Mouse (Mus musculus) forebrain, embryonic 10.5 days (tissue): Measurements from ENCODE around the gene Coq8b. TPM values are rescaled to one million over a fixed set of nuclear protein-coding genes. Genes with fewer than 3 reads are reported as not detected.

Source experiments
- DNase-seq: peaks from one replicate; pipeline ENCODE4 v3.0.0-alpha.2; 2017; ENCODE audit warnings: low spot score; ENCODE audit errors: extremely low spot score
- H3K27ac ChIP-seq: fragments of 300-500 bp; sonication (generic); 2 replicates; pipeline ENCODE4 v1.5.1; 2016; ENCODE audit warnings: mild to moderate bottlenecking
- H3K27me3 ChIP-seq: fragments of 300-500 bp; sonication (generic); 2 replicates; pipeline ENCODE4 v1.6.1; 2016; ENCODE audit warnings: mild to moderate bottlenecking; ENCODE audit not compliant: poor library complexity, severe bottlenecking
- H3K36me3 ChIP-seq: fragments of 300-500 bp; sonication (generic); replicated peaks from 2 replicates; pipeline ENCODE4 v1.6.1; 2016; ENCODE audit warnings: mild to moderate bottlenecking, moderate library complexity
- H3K4me1 ChIP-seq: fragments of 300-500 bp; sonication (generic); 2 replicates; pipeline ENCODE4 v1.6.1; 2016
- H3K4me3 ChIP-seq: fragments of 300-500 bp; sonication (generic); 2 replicates; pipeline ENCODE4 v1.5.1; 2016; ENCODE audit warnings: mild to moderate bottlenecking, moderate library complexity
- H3K9me3 ChIP-seq: fragments of 300-500 bp; sonication (generic); 2 replicates; pipeline ENCODE4 v1.6.1; 2016; ENCODE audit warnings: mild to moderate bottlenecking, moderate library complexity
- WGBS: fragments of 180-500 bp; shearing (Covaris S2); methylation state at CpG from one replicate; pipeline ENCODE4 v1.1.7; 2016; 5-methylcytosine and 5-hydroxymethylcytosine counted together
- polyA plus RNA-seq: library from polyadenylated mRNA; unstranded; fragments of >200 nt; fragmentation: Nextera tagmentation; extraction: Ambion mirVana; gene quantifications from 2 replicates; pipeline ENCODE4 v1.2.1, GENCODE M21; 2016

The Coq8b gene
- polyA plus RNA-seq, 1 experiment from 2014 or later: 24.1 TPM

- 1% methylated on average over 28 of the region's 28 CpGs for WGBS
- Histone ChIP-seq H3K9me3 (no peaks in the 10 kb centered on the region), H3K27me3 (peaks cover 24% of the 10 kb centered on the region), H3K4me1 (peaks cover 17% of the 10 kb centered on the region), H3K27ac (peak overlapping the region; percentile 65), H3K36me3 (peaks cover 23% of the 10 kb centered on the region), H3K4me3 (peak overlapping the region; percentile 33)
- DNase-seq: peak; percentile 53
Observed at GRCm38 (mm10) chr7:27284865-27285697, 52.3 kb downstream of the Coq8b start.

GRCm38 (mm10) chr7:27285698-27286066, 52.9 kb downstream of the Coq8b start:
- 4% methylated on average over 8 of the region's 8 CpGs for WGBS
- Histone ChIP-seq H3K4me3 (peak overlapping the region; percentile 33), H3K9me3 (no peaks in the 10 kb centered on the region; the same call in 1 of the 2 replicates), H3K27ac (peak overlapping the region; percentile 65), H3K36me3 (peaks cover 18% of the 10 kb centered on the region), H3K27me3 (peaks cover 24% of the 10 kb centered on the region), H3K4me1 (peaks cover 17% of the 10 kb centered on the region)
- peak; percentile 72 for DNase-seq

- WGBS: 90% methylated on average over 7 of the region's 7 CpGs
- peaks cover 24% of the 10 kb centered on the region for H3K27me3 ChIP-seq
- DNase-seq: no peak
- peaks cover 4% of the 10 kb centered on the region; the same call in 1 of the 2 replicates for H3K9me3 ChIP-seq
- no peak overlapping the region for H3K4me3 ChIP-seq
- H3K4me1 ChIP-seq: peaks cover 13% of the 10 kb centered on the region
- H3K36me3 ChIP-seq: no peaks in the 10 kb centered on the region
- H3K27ac ChIP-seq: no peak overlapping the region
Observed at GRCm38 (mm10) chr7:27288732-27289131, 55.9 kb downstream of the Coq8b start.

DNA sequence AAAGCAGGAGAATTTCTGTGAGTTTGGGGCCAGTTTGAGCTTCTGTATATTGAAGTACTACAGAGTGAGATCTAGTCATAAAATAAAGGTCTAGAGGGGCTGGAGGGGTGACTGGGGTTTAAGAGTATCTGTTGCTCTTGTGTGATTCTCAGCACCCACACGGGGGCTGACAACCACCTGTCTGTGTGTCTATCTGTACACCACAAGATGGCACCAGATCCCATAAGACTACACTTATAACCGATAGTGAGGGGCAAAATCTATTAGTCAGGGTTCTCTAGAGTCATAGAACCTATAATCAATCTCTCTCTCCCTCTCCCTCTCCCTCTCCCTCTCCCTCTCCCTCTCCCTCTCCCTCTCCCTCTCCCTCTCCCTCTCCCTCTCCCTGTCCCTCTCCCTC, 57.7 kb downstream of the Coq8b start:
- Histone ChIP-seq H3K4me3 (no peak overlapping the region), H3K36me3 (no peaks in the 10 kb centered on the region), H3K9me3 (peaks cover 4% of the 10 kb centered on the region; the same call in 1 of the 2 replicates), H3K4me1 (peaks cover under 1% of the 10 kb centered on the region), H3K27ac (no peak overlapping the region), H3K27me3 (peaks cover 9% of the 10 kb centered on the region; the same call in 1 of the 2 replicates)
- DNase-seq: no peak
- WGBS: 77% methylated on average over 2 of the region's 2 CpGs

DNA sequence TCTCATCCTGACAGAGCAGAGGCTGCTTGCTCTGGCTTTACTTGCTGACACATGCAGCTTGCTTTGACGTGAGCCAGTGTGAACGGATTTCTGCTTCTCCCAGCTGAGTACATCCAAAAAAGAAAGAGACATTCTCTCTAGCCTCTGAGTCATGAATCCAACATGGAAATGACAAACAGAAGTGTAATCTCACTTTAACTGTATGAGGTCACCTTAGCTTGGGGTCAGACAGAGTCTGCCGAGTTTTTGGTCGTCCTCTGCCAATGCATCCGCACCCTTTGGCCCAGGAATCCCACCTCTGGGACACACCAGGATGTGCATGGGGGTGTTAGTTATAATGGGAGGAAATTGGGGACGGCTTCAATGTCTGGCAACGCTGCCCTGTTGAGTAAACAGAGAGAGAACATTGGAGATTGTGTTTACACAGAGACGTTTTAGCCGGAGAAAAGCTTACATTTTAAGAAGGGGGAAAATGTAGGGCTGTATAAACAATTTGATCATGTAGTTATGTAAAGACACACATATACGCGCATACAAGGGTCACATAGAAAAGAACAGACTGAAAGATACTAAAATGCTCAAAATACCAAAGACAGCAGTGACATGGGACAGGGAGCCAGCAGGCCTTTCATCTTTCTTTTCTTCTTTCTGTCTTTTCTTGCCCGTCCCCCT, 59.1 kb downstream of the Coq8b start:
- H3K4me1 ChIP-seq: no peaks in the 10 kb centered on the region

GRCm38 (mm10) chr7:27295956-27296355, 63.1 kb downstream of the Coq8b start:
- Histone ChIP-seq H3K36me3 (no peaks in the 10 kb centered on the region), H3K9me3 (peaks cover 8% of the 10 kb centered on the region; the same call in 1 of the 2 replicates), H3K27me3 (no peaks in the 10 kb centered on the region), H3K4me3 (no peak overlapping the region), H3K4me1 (no peaks in the 10 kb centered on the region), H3K27ac (no peak overlapping the region)
- no peak for DNase-seq
- 85% methylated on average over 4 of the region's 4 CpGs for WGBS

More for the DNA sequence above, 59.1 kb downstream of the Coq8b start:
- no peak for DNase-seq
- WGBS: 74% methylated on average over 12 of the region's 12 CpGs
- H3K27ac ChIP-seq: no peak overlapping the region
- 0 out of 2 replicates have a peak, but pooled peaks cover under 1% of the 10 kb centered on the region for H3K27me3 ChIP-seq
- no peaks in the 10 kb centered on the region for H3K36me3 ChIP-seq
- no peak overlapping the region for H3K4me3 ChIP-seq
- H3K9me3 ChIP-seq: peaks cover 5% of the 10 kb centered on the region; the same call in 1 of the 2 replicates

DNA sequence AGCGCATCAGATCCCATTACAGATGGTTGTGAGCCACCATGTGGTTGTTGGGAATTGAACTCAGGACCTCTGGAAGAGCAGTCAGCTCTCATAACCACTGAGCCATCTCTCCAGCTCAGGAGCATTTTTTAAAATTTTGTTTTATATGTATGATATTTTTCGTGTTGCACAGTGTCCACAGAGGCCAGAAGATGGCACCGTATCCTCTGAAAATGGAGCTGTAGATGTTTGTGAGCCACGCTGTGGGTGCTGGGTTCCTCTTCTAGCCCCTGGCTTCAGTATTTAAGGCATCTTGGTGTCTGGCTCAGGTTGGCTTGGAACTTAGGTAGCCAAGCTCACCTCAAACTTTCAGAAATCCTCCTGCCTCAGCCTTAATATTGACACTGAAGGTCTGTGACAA, 63.7 kb downstream of the Coq8b start:
- Histone ChIP-seq H3K36me3 (no peaks in the 10 kb centered on the region), H3K9me3 (peaks cover 8% of the 10 kb centered on the region; the same call in 1 of the 2 replicates), H3K27ac (no peak overlapping the region), H3K4me1 (no peaks in the 10 kb centered on the region), H3K4me3 (no peak overlapping the region), H3K27me3 (no peaks in the 10 kb centered on the region)
- DNase-seq: no peak
- 93% methylated on average over 4 of the region's 4 CpGs for WGBS

DNA sequence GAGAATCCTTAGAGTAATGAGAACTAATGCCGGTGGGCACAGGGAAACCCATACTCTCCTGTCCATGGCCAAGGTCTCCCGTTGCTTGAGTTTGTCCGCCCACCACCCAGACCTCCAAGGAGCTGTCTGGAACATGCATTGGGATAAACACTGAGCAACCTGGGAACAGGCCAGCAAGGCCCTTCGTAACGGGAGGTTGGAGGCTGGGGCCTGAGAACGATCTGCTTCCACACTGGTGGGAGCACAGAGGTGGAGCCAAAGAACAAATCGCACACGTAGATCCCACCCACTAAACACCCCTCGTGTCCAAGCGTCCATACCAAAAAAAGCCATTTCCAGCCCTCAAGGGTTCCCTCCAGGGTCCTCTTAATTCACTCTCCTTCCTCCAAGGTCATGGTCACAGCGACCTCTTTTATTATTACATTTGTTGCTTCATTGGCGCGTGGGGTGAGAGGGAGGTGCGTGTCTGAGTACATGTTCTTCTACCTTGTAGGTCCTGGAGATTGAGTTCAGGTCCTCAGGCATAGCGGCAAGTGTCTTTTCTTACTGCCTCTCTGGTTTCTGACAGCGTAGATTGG, 65.3 kb downstream of the Coq8b start:
- WGBS: 89% methylated on average over 16 of the region's 16 CpGs
- H3K27ac ChIP-seq: no peak overlapping the region
- H3K27me3 ChIP-seq: peaks cover 3% of the 10 kb centered on the region; the same call in 1 of the 2 replicates

GRCm38 (mm10) chr7:27298816-27299215, 66.0 kb downstream of the Coq8b start:
- H3K4me1 ChIP-seq: no peaks in the 10 kb centered on the region
- H3K36me3 ChIP-seq: no peaks in the 10 kb centered on the region
- H3K9me3 ChIP-seq: peaks cover 4% of the 10 kb centered on the region; the same call in 1 of the 2 replicates
- WGBS: 96% methylated on average over 6 of the region's 6 CpGs
- no peak overlapping the region for H3K4me3 ChIP-seq
- peaks cover 10% of the 10 kb centered on the region; the same call in 1 of the 2 replicates for H3K27me3 ChIP-seq
- H3K27ac ChIP-seq: no peak overlapping the region
- no peak for DNase-seq

More for the DNA sequence above, 65.3 kb downstream of the Coq8b start:
- no peak for DNase-seq
- no peaks in the 10 kb centered on the region for H3K4me1 ChIP-seq
- H3K9me3 ChIP-seq: peaks cover 8% of the 10 kb centered on the region; the same call in 1 of the 2 replicates
- no peak overlapping the region for H3K4me3 ChIP-seq
- H3K36me3 ChIP-seq: no peaks in the 10 kb centered on the region

- no peak for DNase-seq
- peaks cover 4% of the 10 kb centered on the region; the same call in 1 of the 2 replicates for H3K9me3 ChIP-seq
- no peak overlapping the region for H3K27ac ChIP-seq
- H3K27me3 ChIP-seq: peaks cover 10% of the 10 kb centered on the region; the same call in 1 of the 2 replicates
- H3K36me3 ChIP-seq: no peaks in the 10 kb centered on the region
- H3K4me3 ChIP-seq: no peak overlapping the region
- WGBS: 88% methylated on average over 4 of the region's 4 CpGs
- H3K4me1 ChIP-seq: no peaks in the 10 kb centered on the region
Observed at GRCm38 (mm10) chr7:27300351-27300750, 67.5 kb downstream of the Coq8b start.

DNA sequence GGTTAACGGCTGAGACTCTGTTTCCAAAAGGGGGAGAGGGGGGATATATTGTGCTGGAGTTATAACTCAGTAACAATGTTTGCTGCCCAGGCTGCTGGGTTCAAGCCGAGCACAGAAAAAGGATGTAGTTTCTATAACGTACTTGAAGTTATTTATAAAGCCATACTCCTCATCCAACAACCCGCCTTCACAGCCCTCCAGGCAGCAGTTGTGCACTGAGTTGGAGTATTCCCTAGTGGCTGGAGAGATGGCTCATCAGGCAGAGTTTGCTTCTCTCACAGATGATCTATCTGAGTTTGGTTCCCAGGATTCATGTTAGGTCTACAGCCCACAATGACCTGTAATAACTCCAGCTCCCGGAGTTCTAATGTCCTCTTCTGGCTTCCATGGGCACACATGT, 68.0 kb downstream of the Coq8b start:
- Histone ChIP-seq H3K36me3 (no peaks in the 10 kb centered on the region), H3K4me1 (no peaks in the 10 kb centered on the region), H3K4me3 (no peak overlapping the region), H3K27ac (no peak overlapping the region), H3K27me3 (peaks cover 10% of the 10 kb centered on the region; the same call in 1 of the 2 replicates), H3K9me3 (peaks cover 4% of the 10 kb centered on the region; the same call in 1 of the 2 replicates)
- no peak for DNase-seq
- WGBS: 90% methylated on average over 5 of the region's 5 CpGs

DNA sequence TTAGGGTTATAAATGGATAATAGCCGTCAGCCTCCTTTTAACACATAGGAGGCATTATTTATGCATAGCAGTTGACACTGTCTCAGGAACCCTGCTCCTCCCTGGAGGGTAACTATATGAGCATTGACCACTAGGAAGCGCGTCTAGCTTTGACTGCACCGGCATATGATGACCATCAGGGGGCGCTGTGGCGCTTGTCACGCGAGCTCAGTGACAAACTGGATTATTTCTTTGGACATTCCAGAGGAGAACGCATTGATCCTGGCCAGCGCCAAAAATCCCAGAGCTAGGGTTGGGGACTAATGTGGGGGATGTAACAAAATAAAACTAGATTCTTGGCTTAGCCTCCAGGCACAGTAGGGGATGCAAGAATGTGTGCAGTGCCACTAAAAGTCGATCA, 69.3 kb downstream of the Coq8b start:
- Histone ChIP-seq H3K27ac (no peak overlapping the region), H3K36me3 (no peaks in the 10 kb centered on the region), H3K4me3 (no peak overlapping the region), H3K9me3 (peaks cover under 1% of the 10 kb centered on the region; the same call in 1 of the 2 replicates), H3K4me1 (peaks cover 4% of the 10 kb centered on the region; the same call in 1 of the 2 replicates), H3K27me3 (peaks cover 10% of the 10 kb centered on the region; the same call in 1 of the 2 replicates)
- WGBS: 13% methylated on average over 11 of the region's 11 CpGs
- peak; percentile 70 for DNase-seq
